Mouse (Mus musculus): ENCODE data around the gene Ntrk2. TPM values are rescaled to one million over a fixed set of nuclear protein-coding genes. Genes with fewer than 3 reads are reported as not detected.

The Ntrk2 gene
- total RNA-seq, 2 experiments from 2014 or later, result 0.95 to 1.6 TPM

GRCm38 (mm10) chr13:58838110-58838509 is 31.7 kb downstream of the Ntrk2 start:
- peak; percentile 8 to 25 for DNase-seq
- intact Hi-C loops (cut with DNase I), result no loop called here

- intact Hi-C loops (cut with DNase I), result no loop called here
- peak; percentile 7 to 8 for DNase-seq
Measured at GRCm38 (mm10) chr13:58840731-58841359, 34.5 kb downstream of the Ntrk2 start.

DNA sequence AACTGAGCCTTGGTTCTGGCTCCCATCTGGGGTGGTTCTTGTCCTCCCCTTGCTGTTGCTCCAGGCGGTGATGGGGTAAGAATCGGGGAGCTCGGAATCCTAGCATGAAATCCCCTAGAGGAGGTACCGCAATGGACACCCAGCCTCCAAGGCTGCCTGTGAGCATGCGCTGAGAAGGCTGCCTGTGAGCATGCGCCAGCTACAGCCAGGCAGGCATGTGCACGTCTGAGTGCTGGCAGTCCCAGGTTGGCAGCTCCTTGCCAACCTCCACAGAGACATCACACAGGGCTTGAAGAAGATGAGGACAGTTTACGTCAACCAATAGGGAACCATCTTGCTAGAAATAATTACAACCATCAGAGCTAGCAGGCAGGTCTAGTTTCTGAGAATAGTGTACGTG is 37.5 kb downstream of the Ntrk2 start:
- intact Hi-C loops (cut with DNase I), result no loop called here
- DNase-seq, result no peak

GRCm38 (mm10) chr13:58848578-58848977 is 42.2 kb downstream of the Ntrk2 start:
- intact Hi-C loops (cut with DNase I), result no loop called here
- DNase-seq, result no peak

- intact Hi-C loops (cut with DNase I), result no loop called here
- DNase-seq, result no peak
Measured at GRCm38 (mm10) chr13:58853685-58854084, 47.3 kb downstream of the Ntrk2 start.

GRCm38 (mm10) chr13:58866239-58866638 is 59.9 kb downstream of the Ntrk2 start:
- no peak for DNase-seq
- intact Hi-C loops (cut with DNase I), result no loop called here

DNA sequence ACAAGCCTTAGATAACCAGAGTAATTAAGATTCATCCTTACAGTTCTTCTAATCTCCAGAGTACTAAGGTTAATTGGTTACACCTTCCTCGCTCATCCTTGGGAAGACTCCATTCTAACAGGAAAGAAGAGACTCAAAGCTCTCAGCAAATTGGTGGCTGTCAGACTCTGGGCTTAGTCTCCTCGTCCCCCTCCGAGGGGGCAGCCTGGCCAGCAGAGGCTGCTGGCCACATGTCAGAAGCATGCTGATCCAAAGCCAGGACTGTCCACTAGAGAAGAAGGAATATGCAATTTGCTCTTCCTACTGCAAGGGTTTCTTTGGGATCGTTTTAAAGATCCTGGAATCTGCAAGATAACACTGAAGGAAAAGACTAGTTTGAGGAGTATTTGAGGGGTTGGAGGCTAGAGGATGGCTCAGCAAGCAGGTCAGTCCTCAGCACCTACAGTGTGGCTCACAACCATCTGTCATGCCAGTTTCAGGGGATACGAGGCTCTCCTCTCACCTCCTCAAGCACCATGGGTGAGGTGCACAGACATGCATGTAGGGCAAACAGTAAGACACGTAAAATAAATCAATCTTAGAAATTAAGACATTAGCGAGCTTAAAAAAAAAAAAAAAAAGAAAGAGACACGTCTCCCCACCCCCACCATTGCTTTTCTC is 60.5 kb downstream of the Ntrk2 start:
- DNase-seq, result no peak
- intact Hi-C loops (cut with DNase I), result no loop called here

GRCm38 (mm10) chr13:58882468-58882867 is 76.1 kb downstream of the Ntrk2 start:
- DNase-seq, result no peak
- intact Hi-C loops (cut with DNase I), result no loop called here

- no peak for DNase-seq
- intact Hi-C loops (cut with DNase I), result no loop called here
Measured at GRCm38 (mm10) chr13:58882916-58883315, 76.5 kb downstream of the Ntrk2 start.

- intact Hi-C loops (cut with DNase I), result no loop called here
- no peak for DNase-seq
Measured at GRCm38 (mm10) chr13:58886108-58886507, 79.7 kb downstream of the Ntrk2 start.

- DNase-seq, result no peak
- intact Hi-C loops (cut with DNase I), result no loop called here
Measured at GRCm38 (mm10) chr13:58896254-58896910, 90.0 kb downstream of the Ntrk2 start.

GRCm38 (mm10) chr13:58899337-58899736 is 93.0 kb downstream of the Ntrk2 start:
- intact Hi-C loops (cut with DNase I), result no loop called here
- DNase-seq, result no peak

DNA sequence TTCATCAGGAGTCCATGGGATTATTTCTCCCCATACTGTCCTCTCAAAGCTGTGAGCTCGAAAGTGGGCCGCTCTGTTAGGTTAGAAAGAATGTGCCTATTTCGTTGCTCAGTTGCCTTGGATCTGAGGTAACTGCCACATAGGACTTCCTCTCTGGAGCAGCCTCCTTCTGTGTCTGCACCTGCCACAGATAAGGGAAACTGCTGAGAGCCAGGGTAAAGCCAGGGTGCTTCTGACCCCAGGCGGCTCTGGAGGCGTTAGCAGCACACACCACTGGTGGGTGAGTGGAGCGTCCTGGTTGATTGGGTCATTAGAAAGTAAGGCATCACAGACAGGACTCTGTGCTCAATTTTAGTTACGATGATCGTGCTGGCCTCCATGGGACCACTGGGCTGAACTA is 95.9 kb downstream of the Ntrk2 start:
- intact Hi-C loops (cut with DNase I), result no loop called here
- DNase-seq, result no peak

DNA sequence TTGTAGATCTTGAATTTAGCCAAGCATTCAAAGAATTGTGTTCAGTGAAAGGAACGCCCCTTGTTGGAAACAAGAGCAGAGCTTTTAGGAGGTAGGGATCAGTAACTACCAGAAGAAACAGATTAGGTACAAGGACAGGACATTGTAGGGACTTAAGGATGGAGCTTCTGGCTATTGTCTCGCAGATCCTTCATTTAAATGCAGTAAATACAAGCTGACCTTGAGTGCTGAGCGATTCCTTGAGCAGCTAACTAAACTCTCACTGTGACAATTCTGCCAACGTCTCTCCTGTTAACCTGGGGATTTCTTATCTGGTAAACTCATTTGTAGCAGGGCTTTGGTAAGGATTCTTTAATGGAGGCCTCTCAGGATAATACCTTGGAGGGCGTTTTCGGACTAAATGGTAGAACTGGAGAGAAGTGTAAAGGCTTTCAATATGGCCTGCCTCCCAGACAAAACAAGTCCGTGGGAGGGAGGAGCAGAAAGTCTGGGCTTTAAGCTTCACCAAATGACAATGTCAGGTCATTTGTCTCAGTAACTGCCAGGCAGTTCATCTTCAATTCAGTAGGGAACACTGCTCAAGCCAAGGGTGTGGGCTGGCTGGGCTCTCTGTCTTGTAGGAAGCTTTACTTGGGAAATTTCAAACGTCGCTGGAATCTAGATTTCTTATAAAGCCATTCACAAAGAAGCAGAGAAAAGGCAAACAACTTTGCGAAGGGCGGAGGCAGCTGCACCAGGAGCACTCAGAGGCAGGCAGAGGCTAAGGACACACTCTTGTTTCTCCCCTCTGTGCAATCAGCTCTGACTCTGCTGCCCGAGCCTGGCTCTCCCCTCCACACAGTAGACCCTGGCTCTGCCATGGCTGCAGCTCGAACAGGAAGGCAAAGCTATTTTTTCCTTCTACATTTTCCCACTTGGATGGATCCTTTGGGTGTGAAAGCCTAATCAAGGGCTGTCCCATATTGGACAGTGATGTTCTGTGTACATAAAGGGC is 98.7 kb downstream of the Ntrk2 start:
- no peak for DNase-seq
- intact Hi-C loops (cut with DNase I), result no loop called here

DNA sequence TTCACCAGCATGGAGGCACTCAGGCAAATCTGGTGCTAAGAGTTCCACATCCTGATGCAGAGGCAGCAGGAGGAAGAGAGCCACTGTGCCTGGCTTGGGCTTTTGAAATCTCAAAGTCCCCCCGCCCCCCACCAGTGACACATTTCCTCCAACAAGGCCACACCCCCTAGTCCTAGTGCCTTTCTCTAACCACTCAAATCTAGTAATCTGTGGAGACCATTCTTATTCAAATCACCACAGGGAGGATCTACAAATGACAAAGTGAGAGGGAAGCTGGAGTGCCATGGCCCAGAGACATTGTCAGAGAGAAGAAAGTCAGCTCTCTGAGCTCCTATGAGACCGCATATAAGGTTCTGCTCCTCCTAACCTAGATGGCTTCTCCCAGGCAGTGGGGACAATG is 105.6 kb downstream of the Ntrk2 start:
- intact Hi-C loops (cut with DNase I), result no loop called here
- no peak for DNase-seq

DNA sequence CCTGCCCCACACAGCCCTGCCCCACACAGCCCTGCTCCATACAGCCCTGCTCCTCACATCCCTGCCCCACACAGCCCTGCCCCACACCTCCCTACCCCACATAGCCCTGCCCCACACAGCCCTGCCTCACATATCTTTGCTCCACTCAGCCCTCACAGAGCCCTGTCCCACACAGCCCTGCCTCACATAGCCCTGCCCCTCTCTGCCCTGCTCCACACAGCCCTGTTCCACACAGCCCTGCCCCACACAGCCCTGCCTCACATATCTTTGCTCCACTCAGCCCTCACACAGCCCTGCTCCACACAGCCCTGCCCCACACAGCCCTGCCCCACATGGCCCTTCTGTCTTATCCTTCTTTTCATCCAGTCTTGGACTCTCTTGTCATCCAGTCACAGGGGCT is 106.2 kb downstream of the Ntrk2 start:
- intact Hi-C loops (cut with DNase I), result no loop called here
- DNase-seq, result no peak

DNA sequence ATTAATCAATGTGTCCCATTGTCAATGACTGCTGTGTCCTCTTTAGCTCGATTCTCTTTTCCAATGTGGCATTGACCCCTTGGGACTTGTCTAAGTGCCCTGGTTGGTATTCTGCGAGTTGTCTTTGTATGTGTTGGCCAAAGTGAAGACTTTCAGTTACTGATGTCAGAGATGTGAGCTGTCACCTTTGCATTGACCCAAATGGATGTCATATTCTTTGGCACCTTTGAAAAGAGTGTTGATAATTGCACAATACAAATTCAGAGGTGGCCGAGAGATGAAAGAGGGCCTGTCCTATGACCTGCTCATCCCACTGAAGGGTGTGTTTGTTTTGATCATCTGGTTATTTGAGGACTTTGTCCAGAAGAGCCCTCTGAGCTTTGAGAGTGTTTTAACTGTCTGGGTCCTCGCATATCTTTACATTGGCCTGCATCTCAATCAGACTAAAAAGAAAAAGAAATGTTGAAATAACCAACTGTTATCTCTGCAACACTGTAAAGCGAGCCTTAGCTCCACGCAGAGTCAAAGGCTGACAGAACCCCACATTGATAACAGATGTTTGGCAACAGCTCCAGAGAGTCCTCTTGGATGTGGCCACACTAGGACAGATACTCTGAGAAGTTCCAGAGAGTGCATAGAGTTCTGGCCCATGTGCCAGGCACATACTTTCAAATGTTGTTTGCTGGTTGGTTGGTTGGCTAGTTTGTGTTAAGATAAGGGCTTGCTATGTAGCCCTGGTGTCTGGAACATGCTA is 107.9 kb downstream of the Ntrk2 start:
- no peak for DNase-seq
- intact Hi-C loops (cut with DNase I), result no loop called here

- intact Hi-C loops (cut with DNase I), result no loop called here
- no peak for DNase-seq
Measured at GRCm38 (mm10) chr13:58916348-58916747, 110.0 kb downstream of the Ntrk2 start.

DNA sequence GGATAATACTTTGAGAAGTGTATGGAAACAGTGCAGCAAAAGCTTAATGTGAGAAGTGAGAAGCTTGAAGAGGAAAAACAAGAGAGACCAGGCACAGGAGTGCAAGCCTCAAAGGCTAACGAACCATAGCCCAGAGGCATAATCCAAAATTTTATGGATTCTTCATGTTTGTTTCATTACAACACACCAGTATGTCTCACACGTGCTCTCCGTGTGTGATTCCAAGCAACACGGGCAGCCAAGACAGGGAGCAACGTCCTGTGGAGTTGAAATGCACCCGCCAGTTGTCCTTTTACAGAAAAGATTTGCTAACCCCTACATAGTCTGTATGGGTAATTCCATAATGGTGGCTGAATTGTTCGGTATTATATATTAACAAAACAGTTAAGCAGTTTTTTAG is 113.9 kb downstream of the Ntrk2 start:
- intact Hi-C loops (cut with DNase I), result no loop called here
- no peak for DNase-seq

- no peak for DNase-seq
- intact Hi-C loops (cut with DNase I), result no loop called here
Measured at GRCm38 (mm10) chr13:58921255-58921654, 114.9 kb downstream of the Ntrk2 start.

Measured in heart, postnatal 36 days (tissue).